Mouse (Mus musculus) heart, embryonic 16.5 days (tissue): Measurements from ENCODE around the gene Etfrf1. TPM values are rescaled to one million over a fixed set of nuclear protein-coding genes. Genes with fewer than 3 reads are reported as not detected.

ENCODE experiments used
- ATAC-seq: fragments of 200-750 bp; cut with Nextera tagmentation; replicated peaks from 2 replicates; pipeline ENCODE4 v1.8.0; 2017; ENCODE audit warnings: moderate number of reproducible peaks; ENCODE audit not compliant: insufficient read depth, low FRiP score; ENCODE audit errors: extremely low read depth
- H3K27ac ChIP-seq: fragments of 300-500 bp; sonication (generic); 2 replicates; pipeline ENCODE4 v1.5.1; 2014; ENCODE audit warnings: mild to moderate bottlenecking, low read length, control low read depth, moderate library complexity
- H3K27me3 ChIP-seq: fragments of 300-500 bp; sonication (generic); 2 replicates; pipeline ENCODE4 v1.6.1; 2014; ENCODE audit warnings: low read length, mixed read lengths; ENCODE audit not compliant: control insufficient read depth, insufficient read depth
- H3K36me3 ChIP-seq: fragments of 300-500 bp; sonication (generic); 2 replicates; pipeline ENCODE4 v1.6.1; 2014; ENCODE audit not compliant: control insufficient read depth, insufficient read depth
- H3K4me1 ChIP-seq: fragments of 300-500 bp; sonication (generic); 2 replicates; pipeline ENCODE4 v1.6.1; 2014; ENCODE audit warnings: low read length, mixed read lengths; ENCODE audit not compliant: control insufficient read depth, insufficient read depth
- H3K4me2 ChIP-seq: fragments of 300-500 bp; sonication (generic); 2 replicates; pipeline ENCODE4 v1.6.1; 2014; ENCODE audit warnings: low read depth, mild to moderate bottlenecking, control low read depth, low read length
- H3K4me3 ChIP-seq: fragments of 300-500 bp; sonication (generic); 2 replicates; pipeline ENCODE4 v1.5.1; 2014; ENCODE audit warnings: mild to moderate bottlenecking, control low read depth, low read length
- H3K9ac ChIP-seq: fragments of 300-500 bp; sonication (generic); 2 replicates; pipeline ENCODE4 v1.6.1; 2014; ENCODE audit warnings: low read length, control low read depth
- H3K9me3 ChIP-seq: fragments of 300-500 bp; sonication (generic); replicated peaks from 2 replicates; pipeline ENCODE4 v1.6.1; 2016; ENCODE audit warnings: low read length; ENCODE audit not compliant: control insufficient read depth
- WGBS: fragments of 180-500 bp; shearing (Covaris S2); extraction: QIAGEN DNeasy Blood & Tissue Kit; methylation state at CpG from one replicate; pipeline ENCODE4 v1.1.7; 2014; 5-methylcytosine and 5-hydroxymethylcytosine counted together
- polyA plus RNA-seq: library from polyadenylated mRNA; unstranded; fragments of >200 nt; fragmentation: Nextera tagmentation; extraction: Ambion mirVana; gene quantifications from 2 replicates; pipeline ENCODE4 v1.2.1, GENCODE M21; 2015

Etfrf1 gene
- polyA plus RNA-seq, 1 experiment from 2014 or later = 62.0 TPM

DNA sequence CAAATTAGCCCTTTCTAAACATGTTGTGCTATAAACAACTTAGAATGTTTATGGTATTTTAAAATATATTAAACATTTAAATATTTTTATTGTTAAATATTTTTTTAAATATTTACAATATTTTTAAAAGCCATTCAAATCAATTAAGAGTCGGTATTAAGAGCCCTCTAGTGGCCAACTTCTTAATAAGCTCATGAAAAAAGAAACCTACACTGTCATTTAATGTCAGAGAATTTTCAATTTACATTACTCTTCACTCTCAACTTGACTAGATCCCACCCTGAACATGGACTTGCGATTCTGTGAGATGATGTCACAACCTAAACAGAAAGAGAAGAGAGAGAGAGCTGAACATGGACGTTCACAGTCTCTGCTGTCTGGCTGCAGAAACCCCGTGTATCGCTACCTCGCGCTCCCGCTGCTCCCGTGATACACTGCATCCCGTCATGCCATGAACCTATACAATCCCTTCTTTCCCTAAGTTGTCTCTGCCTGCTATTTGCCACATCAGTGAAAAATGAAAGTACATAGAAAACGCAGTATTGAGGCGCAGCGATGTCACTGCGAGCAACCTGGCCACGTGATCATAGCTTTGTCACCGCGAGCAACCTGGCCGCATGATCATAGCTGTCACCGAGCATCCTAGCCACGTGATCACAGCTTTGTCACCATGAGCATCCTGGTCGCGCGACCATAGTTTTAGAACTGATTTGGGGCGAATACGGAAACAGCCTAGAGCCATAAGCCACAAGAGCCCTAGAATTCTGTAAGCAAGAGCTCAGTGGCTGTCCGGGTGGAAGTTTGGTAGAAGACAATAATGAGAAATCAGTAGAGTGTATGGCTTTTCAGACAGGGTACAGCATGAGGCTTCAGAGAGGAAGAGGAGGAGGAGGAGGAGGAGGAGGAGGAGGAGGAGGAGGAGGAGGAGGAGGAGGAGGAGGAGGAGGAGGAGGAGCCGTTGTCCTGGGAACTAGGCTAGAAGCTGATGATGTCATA is 23.5 kb upstream of the Etfrf1 start:
- no peak overlapping the region for H3K27ac ChIP-seq
- H3K27me3 ChIP-seq = no peaks in the 10 kb centered on the region
- no peaks in the 10 kb centered on the region for H3K4me1 ChIP-seq
- H3K4me3 ChIP-seq = peak overlapping the region; percentile 47
- H3K4me2 ChIP-seq = peak overlapping the region; percentile 66
- no peaks in the 10 kb centered on the region for H3K9me3 ChIP-seq
- H3K9ac ChIP-seq = peak overlapping the region; percentile 43
- peak; percentile 19; the same call in 1 of the 2 replicates for ATAC-seq
- 51% methylated on average over 27 of the region's 27 CpGs for WGBS
- H3K36me3 ChIP-seq = no peaks in the 10 kb centered on the region

DNA sequence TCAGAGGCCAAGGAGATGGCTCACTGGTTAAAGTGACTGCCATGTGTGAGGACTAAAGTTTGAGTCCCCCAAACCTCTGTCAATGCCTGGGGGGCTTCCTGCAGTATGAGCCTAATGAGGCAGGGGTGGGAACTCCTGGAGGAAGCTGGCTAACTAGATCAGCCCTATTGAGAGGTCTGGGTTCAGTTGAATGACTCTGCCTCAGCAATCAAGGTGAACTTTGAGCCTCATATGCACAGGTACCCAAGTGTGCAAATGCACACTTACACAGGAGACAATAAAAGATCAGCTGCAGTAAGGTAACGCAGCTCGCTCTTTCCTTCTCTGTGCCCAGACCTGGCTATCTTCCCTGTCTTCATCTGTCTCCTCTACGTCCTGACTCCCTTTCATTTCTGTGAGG is 17.9 kb upstream of the Etfrf1 start:
- 84% methylated on average over 3 of the region's 3 CpGs for WGBS

DNA sequence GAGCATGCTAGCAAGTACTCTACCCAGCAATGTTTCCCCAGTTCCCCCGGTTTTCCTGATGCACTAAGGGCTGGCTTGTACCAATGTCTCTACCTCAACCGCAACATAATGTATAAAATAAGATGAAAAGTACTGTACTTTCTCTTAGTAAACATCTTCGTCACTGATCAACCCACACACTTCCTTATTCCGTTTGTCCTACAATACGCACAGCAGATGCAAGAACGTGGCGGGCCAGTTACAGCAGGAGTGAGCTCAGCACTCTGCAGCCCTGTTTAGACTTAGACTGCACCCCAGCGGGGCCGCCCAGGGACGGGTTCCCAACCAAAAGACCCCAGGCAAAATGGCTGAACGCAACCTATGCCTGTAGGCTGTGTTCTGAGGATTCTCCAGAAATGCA is 17.5 kb upstream of the Etfrf1 start:
- no peak overlapping the region for H3K9ac ChIP-seq
- WGBS = 70% methylated on average over 11 of the region's 11 CpGs
- no peaks in the 10 kb centered on the region for H3K9me3 ChIP-seq
- no peaks in the 10 kb centered on the region for H3K27me3 ChIP-seq
- H3K4me3 ChIP-seq = no peak overlapping the region
- H3K36me3 ChIP-seq = no peaks in the 10 kb centered on the region
- H3K27ac ChIP-seq = no peak overlapping the region
- no peak overlapping the region for H3K4me2 ChIP-seq
- H3K4me1 ChIP-seq = no peaks in the 10 kb centered on the region
- no peak for ATAC-seq

More for the DNA sequence above, 17.9 kb upstream of the Etfrf1 start:
- H3K27ac ChIP-seq = no peak overlapping the region
- no peak overlapping the region for H3K4me2 ChIP-seq
- no peaks in the 10 kb centered on the region for H3K4me1 ChIP-seq
- H3K9ac ChIP-seq = no peak overlapping the region
- H3K36me3 ChIP-seq = no peaks in the 10 kb centered on the region
- H3K4me3 ChIP-seq = no peak overlapping the region
- H3K9me3 ChIP-seq = no peaks in the 10 kb centered on the region
- ATAC-seq = no peak
- no peaks in the 10 kb centered on the region for H3K27me3 ChIP-seq

DNA sequence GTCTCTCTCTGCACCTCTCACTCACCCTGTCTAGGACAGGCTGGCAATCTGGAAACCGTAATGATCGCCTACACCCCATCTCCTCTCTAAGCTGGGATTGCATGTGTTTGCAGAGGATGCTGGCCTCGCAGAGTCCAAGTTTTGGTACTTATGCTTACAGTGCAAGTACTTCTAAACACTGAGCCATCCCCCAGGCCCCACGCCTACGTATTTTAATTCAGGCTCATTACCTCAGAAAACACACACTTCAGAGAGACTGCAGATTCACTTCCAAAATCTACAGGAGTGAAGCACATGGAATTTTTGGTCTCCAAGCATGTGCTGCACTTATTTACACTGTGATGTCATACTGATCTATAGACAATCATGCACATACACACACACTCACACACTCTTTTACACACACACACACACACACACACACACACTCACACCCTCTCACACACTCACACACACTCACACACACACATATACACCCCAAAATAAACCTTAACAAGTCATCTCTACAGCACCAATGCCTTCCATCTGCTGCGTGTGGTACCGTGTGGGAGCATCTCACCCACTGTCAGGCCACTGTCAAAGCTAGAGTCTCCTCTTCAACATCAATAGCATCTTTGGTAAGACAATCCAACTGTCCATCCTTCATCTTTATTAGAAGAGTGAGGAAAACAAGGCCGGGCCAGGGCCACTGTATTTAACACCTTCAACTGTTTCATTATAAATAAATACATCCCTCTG is 12.8 kb upstream of the Etfrf1 start:
- Histone ChIP-seq H3K4me2 (no peak overlapping the region), H3K4me1 (no peaks in the 10 kb centered on the region), H3K9ac (no peak overlapping the region), H3K9me3 (no peaks in the 10 kb centered on the region), H3K36me3 (no peaks in the 10 kb centered on the region), H3K4me3 (no peak overlapping the region), H3K27me3 (no peaks in the 10 kb centered on the region), H3K27ac (no peak overlapping the region)
- no peak for ATAC-seq
- WGBS = 90% methylated on average over 8 of the region's 8 CpGs

DNA sequence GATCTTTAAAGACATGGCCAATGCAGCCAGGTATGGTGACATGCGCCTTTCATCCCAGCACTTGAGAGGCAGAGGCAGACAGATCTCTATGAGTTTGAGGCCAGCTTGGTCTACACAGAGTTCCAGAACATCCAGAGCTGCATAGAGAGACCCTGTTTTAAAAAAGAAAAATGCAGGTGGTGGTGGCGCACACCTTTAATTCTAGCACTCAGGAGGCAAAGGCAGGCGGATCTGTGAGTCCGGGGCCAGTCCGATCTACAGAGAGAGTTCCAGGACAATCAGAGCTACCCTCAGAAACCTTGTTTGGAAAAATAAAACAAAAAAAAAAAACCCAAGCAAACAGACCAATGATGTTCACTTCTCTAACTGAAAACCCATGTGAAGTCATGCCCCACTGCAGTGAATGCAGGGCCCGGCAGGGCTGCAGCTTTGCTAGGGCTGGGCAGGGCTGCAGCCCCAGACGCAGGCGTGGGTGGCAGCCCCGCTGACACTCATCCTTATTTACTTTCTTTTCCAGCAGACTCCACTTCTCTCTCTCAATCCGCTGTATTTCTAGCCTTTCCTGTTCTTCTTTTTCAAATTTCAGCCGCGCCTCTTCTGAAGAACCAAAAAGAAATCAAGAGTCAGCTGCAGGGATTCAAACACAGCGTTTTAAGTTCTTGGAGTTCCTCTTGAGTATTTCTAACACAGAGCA is 8.4 kb upstream of the Etfrf1 start:
- Histone ChIP-seq H3K4me3 (no peak overlapping the region), H3K9me3 (no peaks in the 10 kb centered on the region), H3K27ac (no peak overlapping the region), H3K9ac (no peak overlapping the region), H3K27me3 (no peaks in the 10 kb centered on the region), H3K4me2 (no peak overlapping the region), H3K4me1 (no peaks in the 10 kb centered on the region), H3K36me3 (no peaks in the 10 kb centered on the region)
- WGBS = 79% methylated on average over 13 of the region's 13 CpGs
- ATAC-seq = no peak

DNA sequence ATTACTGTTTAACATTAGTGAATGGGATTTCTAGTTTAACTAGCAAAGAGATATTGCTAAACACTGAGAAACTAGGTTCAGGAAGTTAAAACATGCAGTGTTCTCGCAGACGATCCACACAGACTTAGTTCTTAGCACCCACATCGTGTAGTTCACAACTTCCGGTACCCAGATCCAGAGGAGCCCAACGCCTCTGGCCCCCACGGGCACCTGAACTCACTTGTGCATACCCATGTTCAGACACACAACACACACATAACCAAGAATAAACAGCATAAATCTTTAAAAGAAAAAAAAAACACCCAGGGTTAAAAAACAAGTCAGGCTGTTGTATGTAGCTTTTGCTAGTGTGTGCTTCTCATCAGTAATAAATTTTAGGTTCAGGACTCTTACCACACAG is 6.5 kb upstream of the Etfrf1 start:
- Histone ChIP-seq H3K27me3 (no peaks in the 10 kb centered on the region), H3K9ac (no peak overlapping the region), H3K36me3 (no peaks in the 10 kb centered on the region), H3K4me2 (no peak overlapping the region), H3K27ac (no peak overlapping the region), H3K9me3 (no peaks in the 10 kb centered on the region), H3K4me1 (no peaks in the 10 kb centered on the region), H3K4me3 (no peak overlapping the region)
- ATAC-seq = no peak
- 94% methylated on average over 6 of the region's 6 CpGs for WGBS

DNA sequence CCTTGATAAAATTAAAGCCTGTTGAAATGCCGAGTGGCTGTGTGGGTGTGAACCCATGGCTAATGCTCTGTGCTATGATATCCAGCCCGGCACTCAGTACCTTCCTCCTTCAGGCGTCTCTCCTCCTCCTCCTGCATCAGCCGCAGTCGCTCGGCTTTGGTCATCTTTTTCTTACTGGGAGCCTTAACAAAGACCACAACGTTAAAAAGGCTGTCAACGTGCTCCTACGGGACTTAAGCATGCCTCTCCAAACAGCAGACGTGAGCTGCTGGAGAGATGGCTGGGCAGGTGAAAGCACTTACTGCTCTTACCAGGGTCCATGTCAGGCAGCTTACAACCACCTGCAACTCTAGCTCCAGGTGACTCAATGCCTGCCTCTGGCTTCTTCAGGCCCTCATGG is 5.8 kb upstream of the Etfrf1 start:
- WGBS = 62% methylated on average over 10 of the region's 10 CpGs
- H3K27ac ChIP-seq = no peak overlapping the region
- H3K27me3 ChIP-seq = no peaks in the 10 kb centered on the region

DNA sequence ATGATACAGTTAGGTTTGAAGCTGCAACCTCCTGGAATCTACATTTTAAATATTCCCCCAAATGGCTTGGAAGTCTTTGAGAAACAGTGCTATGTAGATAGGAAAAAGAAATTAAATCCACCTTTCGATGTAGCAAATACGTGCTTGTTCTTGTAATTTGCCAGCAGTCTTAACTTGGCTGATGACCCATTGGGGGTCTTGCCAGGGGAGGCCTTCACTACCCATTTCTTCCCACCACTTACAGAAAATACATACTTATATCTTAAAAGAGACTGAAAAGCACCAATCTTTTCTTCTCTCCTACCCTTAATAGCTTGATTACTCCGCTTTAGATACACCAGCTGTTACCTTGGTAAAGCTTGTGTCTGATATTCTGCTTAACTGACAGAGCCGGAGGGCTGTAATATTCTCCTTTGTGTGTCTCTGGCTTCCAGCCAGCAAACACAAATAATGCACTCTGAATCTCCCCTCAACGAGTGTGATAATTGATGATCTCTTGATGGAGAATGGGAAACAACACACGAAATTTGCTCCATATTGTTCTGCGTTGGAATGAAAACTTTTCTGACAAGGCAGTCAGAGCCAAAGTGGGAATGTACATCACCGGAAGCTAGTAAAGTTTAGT is 766 bp upstream of the Etfrf1 start:
- peak overlapping the region; percentile 46; the same call in 1 of the 2 replicates for H3K9ac ChIP-seq
- H3K27ac ChIP-seq = no peak overlapping the region
- no peak for ATAC-seq
- peak overlapping the region; percentile 60 for H3K4me3 ChIP-seq
- no peaks in the 10 kb centered on the region for H3K27me3 ChIP-seq
- H3K4me2 ChIP-seq = peak overlapping the region; percentile 90
- no peaks in the 10 kb centered on the region for H3K36me3 ChIP-seq
- H3K4me1 ChIP-seq = peaks cover 15% of the 10 kb centered on the region
- H3K9me3 ChIP-seq = no peaks in the 10 kb centered on the region
- 30% methylated on average over 8 of the region's 8 CpGs for WGBS

More for the DNA sequence above, 5.8 kb upstream of the Etfrf1 start:
- Histone ChIP-seq H3K4me2 (no peak overlapping the region), H3K9me3 (no peaks in the 10 kb centered on the region), H3K36me3 (no peaks in the 10 kb centered on the region), H3K4me1 (peaks cover under 1% of the 10 kb centered on the region), H3K9ac (no peak overlapping the region), H3K4me3 (no peak overlapping the region)
- ATAC-seq = no peak
